ENCODE assay signal across 8 mouse cellular contexts in genomic region chr2:24761923-24762445, GRCm38 (mm10). TPM values are rescaled to one million over a fixed set of nuclear protein-coding genes. Genes with fewer than 3 reads are reported as not detected.
DNase-seq lines count a peak whose midpoint lies in the region; TF ChIP-seq lines count a peak whose summit lies in the region.

No protein-coding gene starts in this region.

- intact Hi-C loops in heart, postnatal 36 days (cut with DNase I) = no loop called here

- no peaks in the 10 kb centered on the region for H3K9me3 ChIP-seq in ES-Bruce4 (replicated peaks; ENCODE audit: control insufficient read depth, insufficient read depth, low read length, poor library complexity, severe bottlenecking)
- H3K9me3 ChIP-seq in forebrain, embryonic 10.5 days = no peaks in the 10 kb centered on the region

- peak overlapping the region; percentile 56 for H3K4me3 ChIP-seq in ES-Bruce4 (ENCODE audit: low read depth, low read length)
- H3K4me3 ChIP-seq in brown adipose tissue, adult 24 weeks (ENCODE audit: insufficient read depth, low read depth, low read length) = peak overlapping the region; percentile 45
- peak overlapping the region; percentile 69 for H3K4me3 ChIP-seq in forebrain, embryonic 10.5 days
- H3K4me3 ChIP-seq in lung, adult 2 months (replicated peaks; ENCODE audit: extremely low read depth, low read depth, low read length) = no peak overlapping the region
- peak overlapping the region; percentile 68 for H3K4me3 ChIP-seq in olfactory bulb, adult 2 months (ENCODE audit: insufficient read depth, low read depth, low read length)

- TF ChIP-seq CTCF in ES-Bruce4 (IDR thresholded peaks at IDR 0.05; ENCODE audit: low read depth, low read length) = no peak
- no peak for TF ChIP-seq CTCF in lung, adult 2 months (IDR thresholded peaks at IDR 0.05; ENCODE audit: insufficient read depth, low read length)
- TF ChIP-seq CTCF in olfactory bulb, adult 2 months (IDR thresholded peaks at IDR 0.05; ENCODE audit: insufficient read depth, low read depth, low read length) = no peak

- under 1% methylated on average over 35 of the region's 35 CpGs for WGBS in forebrain, embryonic 10.5 days
- 1% methylated on average over 35 of the region's 35 CpGs for WGBS in lung, adult 2 months
- WGBS in olfactory bulb, adult 2 months = under 1% methylated on average over 35 of the region's 35 CpGs

- DNase-seq in forebrain, embryonic 10.5 days (ENCODE audit: extremely low spot score, low spot score) = peak; percentile 77
- DNase-seq in heart, postnatal 36 days = peak; percentile 56 to 61
- peak; percentile 50 to 59 for DNase-seq in layer of hippocampus, adult 8-10 months (ENCODE audit: low spot score in 2 of 2)
- peak; percentile 9 for DNase-seq in lung, adult 2 months
- DNase-seq in thymus, postnatal 10 days (ENCODE audit: low spot score in 2 of 2) = peak; percentile 41 to 73

- TF ChIP-seq POLR2A in ES-Bruce4 (IDR thresholded peaks at IDR 0.05; ENCODE audit: insufficient read depth, low read length) = no peak
- TF ChIP-seq POLR2A in lung, adult 2 months (IDR thresholded peaks at IDR 0.05; ENCODE audit: borderline replicate concordance, extremely low read depth, low read depth, low read length) = no peak
- no peak for TF ChIP-seq POLR2A in olfactory bulb, adult 2 months (IDR thresholded peaks at IDR 0.05; ENCODE audit: insufficient read depth, low read depth, low read length)

- no peaks in the 10 kb centered on the region for H3K36me3 ChIP-seq in ES-Bruce4 (ENCODE audit: control insufficient read depth, insufficient read depth, low read length, poor library complexity, severe bottlenecking)
- no peaks in the 10 kb centered on the region for H3K36me3 ChIP-seq in forebrain, embryonic 10.5 days (replicated peaks)

- H3K27ac ChIP-seq in ES-Bruce4 (ENCODE audit: insufficient read depth, low read length) = no peak overlapping the region
- H3K27ac ChIP-seq in brown adipose tissue, adult 24 weeks (replicated peaks; ENCODE audit: low read depth, low read length) = no peak overlapping the region
- no peak overlapping the region for H3K27ac ChIP-seq in forebrain, embryonic 10.5 days
- H3K27ac ChIP-seq in olfactory bulb, adult 2 months (ENCODE audit: insufficient read depth, low read depth, low read length) = no peak overlapping the region

- H3K27me3 ChIP-seq in ES-Bruce4 (ENCODE audit: control insufficient read depth, insufficient read depth, low read length, poor library complexity, severe bottlenecking) = peaks cover 7% of the 10 kb centered on the region; the same call in 1 of the 2 replicates
- H3K27me3 ChIP-seq in forebrain, embryonic 10.5 days (ENCODE audit: poor library complexity, severe bottlenecking) = peaks cover 35% of the 10 kb centered on the region

- TF ChIP-seq EP300 in ES-Bruce4 (IDR thresholded peaks at IDR 0.05; ENCODE audit: insufficient read depth, low read depth, low read length) = no peak

- no peak overlapping the region for H3K9ac ChIP-seq in ES-Bruce4 (ENCODE audit: low read depth, poor library complexity, severe bottlenecking)

- no peaks in the 10 kb centered on the region for H3K4me1 ChIP-seq in ES-Bruce4 (ENCODE audit: control insufficient read depth, insufficient read depth, low read length)
- H3K4me1 ChIP-seq in brown adipose tissue, adult 24 weeks (ENCODE audit: control insufficient read depth, insufficient read depth, insufficient read length, low read length) = peaks cover 5% of the 10 kb centered on the region
- peaks cover 19% of the 10 kb centered on the region for H3K4me1 ChIP-seq in forebrain, embryonic 10.5 days
- no peaks in the 10 kb centered on the region for H3K4me1 ChIP-seq in lung, adult 2 months (ENCODE audit: control insufficient read depth, insufficient read depth, low read length)
- H3K4me1 ChIP-seq in olfactory bulb, adult 2 months (ENCODE audit: control insufficient read depth, insufficient read depth, low read length) = peaks cover 20% of the 10 kb centered on the region

RNA-seq across cellular contexts. Expression of gene Cacna1b, which starts 1.0 kb away (rescaled TPM):
- 8.9 and 10.6 TPM in 2 replicates for polyA plus RNA-seq in ES-Bruce4 (2011; ENCODE audit: insufficient read depth, insufficient read length, low read depth, missing spikeins)
- polyA plus RNA-seq in brown adipose tissue, adult 24 weeks (2012; ENCODE audit: insufficient read depth, insufficient read length, missing spikeins) = not detected in 2 replicates
- polyA plus RNA-seq in forebrain, embryonic 10.5 days (2016; fragmentation: Nextera tagmentation; extraction: Ambion mirVana) = 1.7 and 1.8 TPM in 2 replicates
- total RNA-seq in heart, postnatal 36 days (2021) = under 1 TPM; 0.05 to 0.42 TPM
- total RNA-seq in layer of hippocampus, adult 8-10 months (2022) = 10 to 100 TPM; 67.6 to 77.5 (median 76.0) TPM
- 2.9 and 3.8 TPM in 2 replicates for polyA plus RNA-seq in lung, adult 2 months (2012; rRNA removed)
- polyA plus RNA-seq in olfactory bulb, adult 2 months (2012; ENCODE audit: insufficient read depth, insufficient read length, low replicate concordance, missing spikeins) = not detected in 2 replicates

Comparison
In these comparisons a context has a peak if more than half of its experiments do, and no peak if none do; other contexts are left out.
1. DNase-seq: peak in every context shown above with its lines; median percentile 77 in forebrain, embryonic 10.5 days; 58 in heart, postnatal 36 days; 57 in thymus, postnatal 10 days; 54 in layer of hippocampus, adult 8-10 months; 9 in lung, adult 2 months.